Mouse (Mus musculus) liver, embryonic 14.5 days (tissue): Measurements from ENCODE around the gene Klhl18.

Experiments
- CTCF ChIP-seq: IDR thresholded peaks from 2 replicates; pipeline ENCODE4 v1.5.1; 2016; ENCODE audit warnings: antibody characterized with exemption, low read depth, control low read depth
- EP300 ChIP-seq: IDR thresholded peaks from 2 replicates; pipeline ENCODE4 v1.6.1; 2016; ENCODE audit warnings: antibody characterized with exemption, low read depth

DNA sequence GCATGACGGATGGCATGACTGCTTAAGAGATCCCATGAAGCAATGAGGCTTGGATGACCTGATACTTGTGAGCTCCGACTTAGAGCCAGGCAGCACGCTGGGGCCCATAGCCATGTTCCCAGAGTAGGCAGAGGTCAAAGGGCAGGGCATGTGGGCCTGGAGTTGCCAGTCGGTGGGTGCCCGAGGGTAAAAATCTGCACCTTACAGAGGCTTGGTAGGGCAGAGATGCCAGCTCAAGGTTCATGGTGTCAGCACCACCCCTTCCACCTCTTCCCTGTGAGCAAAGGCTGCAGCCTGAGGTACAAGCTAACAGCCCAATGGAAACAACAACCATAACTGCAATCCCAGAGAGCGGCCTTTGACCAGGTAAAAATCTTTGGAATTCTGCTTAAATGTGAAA lies 11.2 kb downstream of the Klhl18 start:
- TF ChIP-seq CTCF (no peak), EP300 (no peak)
